Comparison of ENCODE assay signal across 8 mouse cellular contexts in the genomic region with DNA sequence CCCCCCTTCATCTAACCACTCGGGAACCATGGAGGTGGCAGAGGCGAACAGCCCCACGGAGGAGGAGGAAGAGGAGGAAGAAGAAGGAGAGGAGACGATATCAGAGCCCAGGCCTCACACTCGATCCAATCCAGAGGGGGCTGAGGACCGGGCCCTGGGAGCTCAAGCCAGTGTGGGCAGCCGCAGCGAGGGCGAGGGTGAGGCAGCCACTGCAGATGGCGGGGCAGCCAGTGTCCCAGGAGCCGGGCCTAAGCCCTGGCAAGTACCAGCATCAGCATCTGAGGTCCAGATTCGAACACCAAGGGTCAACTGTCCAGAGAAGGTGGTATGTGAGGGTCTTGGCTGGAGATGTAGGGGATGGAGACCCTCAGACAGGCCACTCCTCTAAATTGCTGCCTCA. TPM values are rescaled to one million over a fixed set of nuclear protein-coding genes. Genes with fewer than 3 reads are reported as not detected.
DNase-seq lines count a peak whose midpoint lies in the region; ATAC-seq lines count a peak whose summit lies in the region.

No protein-coding gene starts in this region.

- 87% methylated on average over 12 of the region's 12 CpGs for WGBS in limb, embryonic 11.5 days
- 84% methylated on average over 12 of the region's 12 CpGs for WGBS in stomach, embryonic 15.5 days

- H3K4me1 ChIP-seq in limb, embryonic 11.5 days (ENCODE audit: control insufficient read depth, insufficient read depth, low read length): 0 out of 2 replicates have a peak, but pooled peaks cover 4% of the 10 kb centered on the region
- peaks cover 12% of the 10 kb centered on the region for H3K4me1 ChIP-seq in stomach, embryonic 15.5 days

- no peaks in the 10 kb centered on the region for H3K27me3 ChIP-seq in limb, embryonic 11.5 days (ENCODE audit: control insufficient read depth, insufficient read depth, low read length)
- no peaks in the 10 kb centered on the region for H3K27me3 ChIP-seq in stomach, embryonic 15.5 days (replicated peaks)

- no peaks in the 10 kb centered on the region; the same call in 1 of the 2 replicates for H3K9me3 ChIP-seq in limb, embryonic 11.5 days (ENCODE audit: control insufficient read depth, low read length)
- no peaks in the 10 kb centered on the region for H3K9me3 ChIP-seq in stomach, embryonic 15.5 days

- DNase-seq in cerebellum, adult 8-10 months: peak; percentile 35
- DNase-seq in cerebellum, adult 18-20 months: no peak
- peak; percentile 1 to 9 for DNase-seq in spleen, adult 18-20 months
- DNase-seq in spleen, postnatal 4 days (ENCODE audit: low spot score in 2 of 2): no peak
- no peak for DNase-seq in limb, embryonic 11.5 days (ENCODE audit: low spot score)

- H3K27ac ChIP-seq in limb, embryonic 11.5 days (replicated peaks; ENCODE audit: low read depth, low read length): no peak overlapping the region
- H3K27ac ChIP-seq in stomach, embryonic 15.5 days: no peak overlapping the region

- H3K4me3 ChIP-seq in limb, embryonic 11.5 days (ENCODE audit: low read depth, low read length): peak overlapping the region; percentile 79
- peak overlapping the region; percentile 76 for H3K4me3 ChIP-seq in stomach, embryonic 15.5 days (replicated peaks)

- peak overlapping the region; percentile 71 for H3K4me2 ChIP-seq in limb, embryonic 11.5 days (ENCODE audit: low read depth, severe bottlenecking)
- H3K4me2 ChIP-seq in stomach, embryonic 15.5 days: peak overlapping the region; percentile 84

- peaks cover 4% of the 10 kb centered on the region; the same call in 1 of the 2 replicates for H3K36me3 ChIP-seq in limb, embryonic 11.5 days (ENCODE audit: control insufficient read depth, insufficient read depth, low read length)
- H3K36me3 ChIP-seq in stomach, embryonic 15.5 days: peaks cover 7% of the 10 kb centered on the region; the same call in 1 of the 2 replicates

- no peak overlapping the region for H3K9ac ChIP-seq in limb, embryonic 11.5 days (ENCODE audit: low read length)
- no peak overlapping the region for H3K9ac ChIP-seq in stomach, embryonic 15.5 days

- no peak for ATAC-seq in limb, embryonic 11.5 days (ENCODE audit: insufficient number of reproducible peaks, low FRiP score, low TSS enrichment, low read depth)
- ATAC-seq in stomach, embryonic 15.5 days (ENCODE audit: insufficient read depth, low FRiP score, low read depth): no peak
- ATAC-seq in megakaryocyte-erythroid progenitor cell, adult 5-6 weeks (replicated peaks; ENCODE audit: low FRiP score, low TSS enrichment, poor library complexity, severe bottlenecking): no peak
- ATAC-seq in megakaryocyte progenitor cell, adult 5-6 weeks (replicated peaks; ENCODE audit: poor library complexity): no peak

RNA-seq across cellular contexts. Expression of a gene that starts 1.0 kb away (rescaled TPM):
- polyA plus RNA-seq in limb, embryonic 11.5 days (2014; fragmentation: Nextera tagmentation; extraction: Ambion mirVana): 109 and 119 TPM in 2 replicates
- polyA plus RNA-seq in stomach, embryonic 15.5 days (2015; fragmentation: Nextera tagmentation; extraction: Ambion mirVana): 92.2 and 98.2 TPM in 2 replicates
- 107 and 130 TPM in 2 replicates for total RNA-seq in megakaryocyte-erythroid progenitor cell, adult 5-6 weeks (2014; fragmentation: Nextera tagmentation)
- total RNA-seq in megakaryocyte-erythroid progenitor cell, adult 5-6 weeks (2017): 73.7 and 90.2 TPM in 2 replicates
- total RNA-seq in megakaryocyte progenitor cell, adult 5-6 weeks (2015): 51.8 and 76.5 TPM in 2 replicates
- total RNA-seq in megakaryocyte progenitor cell, adult 5-6 weeks (2017): 93.7 and 122 TPM in 2 replicates

RNA-seq across cellular contexts. Expression of a gene that starts 2.1 kb away (rescaled TPM):
- polyA plus RNA-seq in limb, embryonic 11.5 days (2014; fragmentation: Nextera tagmentation; extraction: Ambion mirVana): 3.4 and 4.1 TPM in 2 replicates
- 10.8 and 10.9 TPM in 2 replicates for polyA plus RNA-seq in stomach, embryonic 15.5 days (2015; fragmentation: Nextera tagmentation; extraction: Ambion mirVana)
- total RNA-seq in megakaryocyte-erythroid progenitor cell, adult 5-6 weeks (2014; fragmentation: Nextera tagmentation): not detected in 2 replicates
- total RNA-seq in megakaryocyte-erythroid progenitor cell, adult 5-6 weeks (2017): not detected in 2 replicates
- not detected in 2 replicates for total RNA-seq in megakaryocyte progenitor cell, adult 5-6 weeks (2015)
- total RNA-seq in megakaryocyte progenitor cell, adult 5-6 weeks (2017): not detected in 2 replicates

RNA-seq across cellular contexts. Expression of a gene that starts 8.1 kb away (rescaled TPM):
- polyA plus RNA-seq in limb, embryonic 11.5 days (2014; fragmentation: Nextera tagmentation; extraction: Ambion mirVana): 21.5 and 23.9 TPM in 2 replicates
- polyA plus RNA-seq in stomach, embryonic 15.5 days (2015; fragmentation: Nextera tagmentation; extraction: Ambion mirVana): 42.3 and 46.2 TPM in 2 replicates
- 42.2 and 46.2 TPM in 2 replicates for total RNA-seq in megakaryocyte-erythroid progenitor cell, adult 5-6 weeks (2014; fragmentation: Nextera tagmentation)
- total RNA-seq in megakaryocyte-erythroid progenitor cell, adult 5-6 weeks (2017): 13.3 and 23.5 TPM in 2 replicates
- 13.6 and 19.8 TPM in 2 replicates for total RNA-seq in megakaryocyte progenitor cell, adult 5-6 weeks (2015)
- total RNA-seq in megakaryocyte progenitor cell, adult 5-6 weeks (2017): 14.2 and 14.3 TPM in 2 replicates

RNA-seq across cellular contexts. Expression of a gene that starts 15.9 kb away (rescaled TPM):
- 68.9 and 78.6 TPM in 2 replicates for polyA plus RNA-seq in limb, embryonic 11.5 days (2014; fragmentation: Nextera tagmentation; extraction: Ambion mirVana)
- 80.9 and 81.8 TPM in 2 replicates for polyA plus RNA-seq in stomach, embryonic 15.5 days (2015; fragmentation: Nextera tagmentation; extraction: Ambion mirVana)
- total RNA-seq in megakaryocyte-erythroid progenitor cell, adult 5-6 weeks (2014; fragmentation: Nextera tagmentation): 1.4 and 3.2 TPM in 2 replicates
- total RNA-seq in megakaryocyte-erythroid progenitor cell, adult 5-6 weeks (2017): 1.7 TPM in 1 of 2 replicates, not detected in the other
- 3.6 and 7.6 TPM in 2 replicates for total RNA-seq in megakaryocyte progenitor cell, adult 5-6 weeks (2015)
- total RNA-seq in megakaryocyte progenitor cell, adult 5-6 weeks (2017): 4.3 and 5.6 TPM in 2 replicates

RNA-seq across cellular contexts. Expression of a gene that starts 26.6 kb away (rescaled TPM):
- polyA plus RNA-seq in limb, embryonic 11.5 days (2014; fragmentation: Nextera tagmentation; extraction: Ambion mirVana): 2.7 and 3.1 TPM in 2 replicates
- polyA plus RNA-seq in stomach, embryonic 15.5 days (2015; fragmentation: Nextera tagmentation; extraction: Ambion mirVana): 8.0 TPM in 2 replicates
- 6.4 and 7.4 TPM in 2 replicates for total RNA-seq in megakaryocyte-erythroid progenitor cell, adult 5-6 weeks (2014; fragmentation: Nextera tagmentation)
- total RNA-seq in megakaryocyte-erythroid progenitor cell, adult 5-6 weeks (2017): 8.1 and 13.8 TPM in 2 replicates
- total RNA-seq in megakaryocyte progenitor cell, adult 5-6 weeks (2015): 6.3 and 8.0 TPM in 2 replicates
- total RNA-seq in megakaryocyte progenitor cell, adult 5-6 weeks (2017): 11.1 and 11.7 TPM in 2 replicates

Comparison
In these comparisons a context has a peak if more than half of its experiments do, and no peak if none do; other contexts are left out.
1. DNase-seq: peak in cerebellum, adult 8-10 months (single experiment) and spleen, adult 18-20 months (2 of 2); none in cerebellum, adult 18-20 months (0 of 2), spleen, postnatal 4 days (0 of 2) and limb, embryonic 11.5 days (single experiment).